In genomic region chr19:53080026-53080425, GRCm38 (mm10) we compare ENCODE assay signal across 17 mouse cellular contexts. TPM values are rescaled to one million over a fixed set of nuclear protein-coding genes. Genes with fewer than 3 reads are reported as not detected.
DNase-seq lines count a peak whose midpoint lies in the region; ATAC-seq and TF ChIP-seq lines count a peak whose summit lies in the region.
"Had no signal": no experiment of that assay in that cellular context is flagged by ENCODE, and none has a peak within 500 bp of the region (broad histone marks: within the 10 kb centered on the region; RNA-seq: fewer than 3 reads in every experiment).

No protein-coding gene starts in this region.

- H3K27me3 ChIP-seq in embryonic facial prominence, embryonic 10.5 days (replicated peaks; ENCODE audit: low read depth, poor library complexity, severe bottlenecking) = no peaks in the 10 kb centered on the region
- no peaks in the 10 kb centered on the region for H3K27me3 ChIP-seq in intestine, postnatal 0 days (replicated peaks; ENCODE audit: control insufficient read depth, insufficient read depth, low read length)
- H3K27me3 ChIP-seq in limb, embryonic 10.5 days (ENCODE audit: low read depth, poor library complexity, severe bottlenecking) = no peaks in the 10 kb centered on the region
- no peaks in the 10 kb centered on the region for H3K27me3 ChIP-seq in stomach, embryonic 16.5 days (ENCODE audit: control insufficient read depth, insufficient read depth, low read length)
- H3K27me3 ChIP-seq: midbrain, embryonic 12.5 days had no signal

- H3K27ac ChIP-seq in embryonic facial prominence, embryonic 10.5 days (replicated peaks) = peak overlapping the region; percentile 73
- H3K27ac ChIP-seq in intestine, postnatal 0 days (ENCODE audit: low read depth, low read length) = peak overlapping the region; percentile 51; the same call in 1 of the 2 replicates
- H3K27ac ChIP-seq in limb, embryonic 10.5 days = peak overlapping the region; percentile 80
- peak overlapping the region; percentile 68 for H3K27ac ChIP-seq in stomach, embryonic 16.5 days (ENCODE audit: low read length)
- H3K27ac ChIP-seq: liver, embryonic 13.5 days; midbrain, embryonic 12.5 days had no signal

- H3K36me3 ChIP-seq in embryonic facial prominence, embryonic 10.5 days (replicated peaks) = no peaks in the 10 kb centered on the region
- no peaks in the 10 kb centered on the region for H3K36me3 ChIP-seq in intestine, postnatal 0 days (ENCODE audit: control insufficient read depth, insufficient read depth)
- no peaks in the 10 kb centered on the region for H3K36me3 ChIP-seq in limb, embryonic 10.5 days
- H3K36me3 ChIP-seq in stomach, embryonic 16.5 days (ENCODE audit: control insufficient read depth, insufficient read depth, low read length) = no peaks in the 10 kb centered on the region
- H3K36me3 ChIP-seq: liver, embryonic 13.5 days; midbrain, embryonic 12.5 days had no signal

- no peak overlapping the region for H3K4me3 ChIP-seq in embryonic facial prominence, embryonic 10.5 days
- no peak overlapping the region for H3K4me3 ChIP-seq in intestine, postnatal 0 days (ENCODE audit: low read depth, low read length)
- no peak overlapping the region for H3K4me3 ChIP-seq in limb, embryonic 10.5 days
- H3K4me3 ChIP-seq in stomach, embryonic 16.5 days (replicated peaks; ENCODE audit: low read length) = no peak overlapping the region
- H3K4me3 ChIP-seq: erythroblast, embryonic 14.5 days; liver, embryonic 13.5 days; midbrain, embryonic 12.5 days had no signal

- WGBS in embryonic facial prominence, embryonic 10.5 days = 87% methylated on average over 11 of the region's 11 CpGs
- 42% methylated on average over 11 of the region's 11 CpGs for WGBS in intestine, postnatal 0 days
- WGBS in limb, embryonic 10.5 days = 91% methylated on average over 11 of the region's 11 CpGs
- 79% methylated on average over 11 of the region's 11 CpGs for WGBS in stomach, embryonic 16.5 days

- no peak overlapping the region for H3K9ac ChIP-seq in intestine, postnatal 0 days (ENCODE audit: low read depth, low read length)
- no peak overlapping the region for H3K9ac ChIP-seq in stomach, embryonic 16.5 days (ENCODE audit: low read length)
- H3K9ac ChIP-seq: forebrain, postnatal 0 days; liver, embryonic 13.5 days; midbrain, embryonic 12.5 days had no signal

- no peak for DNase-seq in embryonic facial prominence, embryonic 10.5 days (ENCODE audit: low spot score)
- no peak for DNase-seq in limb, embryonic 10.5 days (ENCODE audit: low spot score)
- DNase-seq in ovary, postnatal 10 days (ENCODE audit: low spot score) = no peak
- no peak for DNase-seq in lung, postnatal 25 days (ENCODE audit: low spot score)
- no peak for DNase-seq in spleen, postnatal 14 days (ENCODE audit: low spot score in 2 of 2)
- DNase-seq: forebrain, postnatal 0 days; gastrocnemius, postnatal 14 days; heart, postnatal 4 days; layer of hippocampus, adult 9-11 months; liver, embryonic 13.5 days; lung, postnatal 14 days; thymus, adult 2 months had no signal

- peaks cover 59% of the 10 kb centered on the region for H3K4me1 ChIP-seq in embryonic facial prominence, embryonic 10.5 days
- H3K4me1 ChIP-seq in intestine, postnatal 0 days (replicated peaks; ENCODE audit: control insufficient read depth, insufficient read depth, low read length) = peaks cover 11% of the 10 kb centered on the region
- H3K4me1 ChIP-seq in limb, embryonic 10.5 days = peaks cover 54% of the 10 kb centered on the region
- H3K4me1 ChIP-seq in stomach, embryonic 16.5 days (ENCODE audit: control insufficient read depth, insufficient read depth, low read length) = peaks cover 45% of the 10 kb centered on the region
- H3K4me1 ChIP-seq: midbrain, embryonic 12.5 days had no signal

- ATAC-seq in intestine, postnatal 0 days = peak; percentile 76
- no peak for ATAC-seq in stomach, embryonic 16.5 days (ENCODE audit: insufficient read depth, low FRiP score)
- ATAC-seq: forebrain, postnatal 0 days had no signal

- TF ChIP-seq CTCF in intestine, postnatal 0 days (IDR thresholded peaks at IDR 0.05; ENCODE audit: low read depth) = no peak

- peaks cover 5% of the 10 kb centered on the region; the same call in 1 of the 2 replicates for H3K9me3 ChIP-seq in embryonic facial prominence, embryonic 10.5 days
- H3K9me3 ChIP-seq in intestine, postnatal 0 days (ENCODE audit: control insufficient read depth) = no peaks in the 10 kb centered on the region
- H3K9me3 ChIP-seq in limb, embryonic 10.5 days (replicated peaks) = no peaks in the 10 kb centered on the region
- H3K9me3 ChIP-seq in stomach, embryonic 16.5 days (replicated peaks; ENCODE audit: control insufficient read depth, low read length) = peaks cover 4% of the 10 kb centered on the region
- H3K9me3 ChIP-seq: liver, embryonic 13.5 days had no signal

- H3K4me2 ChIP-seq in intestine, postnatal 0 days (replicated peaks; ENCODE audit: low read depth) = 0 out of 2 replicates have a peak overlapping the region, but pooled peaks have one; percentile 13
- no peak overlapping the region for H3K4me2 ChIP-seq in stomach, embryonic 16.5 days (ENCODE audit: low read depth, low read length)
- H3K4me2 ChIP-seq: heart, embryonic 11.5 days; liver, embryonic 13.5 days; midbrain, embryonic 12.5 days had no signal

RNA-seq across cellular contexts. Expression of gene Xpnpep1, which starts 40.0 kb away (rescaled TPM):
- polyA plus RNA-seq in embryonic facial prominence, embryonic 10.5 days (2016; fragmentation: Nextera tagmentation; extraction: Ambion mirVana) = 158 and 159 TPM in 2 replicates
- polyA plus RNA-seq in intestine, postnatal 0 days (2015; fragmentation: Nextera tagmentation; extraction: Ambion mirVana) = 333 and 357 TPM in 2 replicates
- polyA plus RNA-seq in limb, embryonic 10.5 days (2016; fragmentation: Nextera tagmentation; extraction: Ambion mirVana) = 138 and 152 TPM in 2 replicates
- polyA plus RNA-seq in stomach, embryonic 16.5 days (2015; fragmentation: Nextera tagmentation; extraction: Ambion mirVana) = 157 and 160 TPM in 2 replicates
